22 mouse cellular contexts compared by ENCODE assay signal in genomic region chr13:99077039-99077749, GRCm38 (mm10).
DNase-seq lines count a peak whose midpoint lies in the region; ATAC-seq lines count a peak whose summit lies in the region.
"Had no signal": no experiment of that assay in that cellular context is flagged by ENCODE, and none has a peak within 500 bp of the region (broad histone marks: within the 10 kb centered on the region; RNA-seq: fewer than 3 reads in every experiment).

No protein-coding gene starts in this region.

- DNase-seq in cerebellum, adult 9-10 months, result peak; percentile 18
- DNase-seq in cerebellum, postnatal 10 days, result no peak
- DNase-seq in heart, adult 11 months, result peak; percentile 82
- DNase-seq in testis, postnatal 10 days (ENCODE audit: low spot score), result peak; percentile 12
- DNase-seq in testis, postnatal 14 days (ENCODE audit: low spot score), result no peak
- no peak for DNase-seq in kidney, adult 9 months
- DNase-seq: adrenal gland, adult 8-10 months; adrenal gland, postnatal 25 days; cerebellum, adult 18-20 months; cerebellum, adult 9-11 months; embryo, embryonic 11 days; forebrain, postnatal 0 days; gastrocnemius, postnatal 36 days; heart, postnatal 14 days had no signal

- no peak for ATAC-seq in heart, embryonic 12.5 days (ENCODE audit: insufficient number of reproducible peaks, low FRiP score)
- ATAC-seq: activated CD4-positive, CD25-positive, alpha-beta regulatory T cell, adult 4 months; forebrain, embryonic 14.5 days; forebrain, postnatal 0 days; intestine, embryonic 16.5 days had no signal

- no peaks in the 10 kb centered on the region for H3K36me3 ChIP-seq in heart, embryonic 12.5 days
- H3K36me3 ChIP-seq: heart, embryonic 15.5 days; hindbrain, embryonic 12.5 days; hindbrain, embryonic 15.5 days had no signal

- no peaks in the 10 kb centered on the region; the same call in 1 of the 2 replicates for H3K9me3 ChIP-seq in heart, embryonic 12.5 days (replicated peaks)
- H3K9me3 ChIP-seq: heart, embryonic 15.5 days; hindbrain, embryonic 12.5 days; hindbrain, embryonic 15.5 days had no signal

- H3K9ac ChIP-seq in heart, embryonic 12.5 days, result no peak overlapping the region
- H3K9ac ChIP-seq: forebrain, postnatal 0 days; heart, embryonic 15.5 days; hindbrain, embryonic 12.5 days; hindbrain, embryonic 15.5 days had no signal

- no peaks in the 10 kb centered on the region for H3K27me3 ChIP-seq in heart, embryonic 12.5 days (replicated peaks)
- H3K27me3 ChIP-seq: heart, embryonic 15.5 days; hindbrain, embryonic 12.5 days; hindbrain, embryonic 15.5 days had no signal

- no peak overlapping the region for H3K4me3 ChIP-seq in heart, embryonic 12.5 days
- H3K4me3 ChIP-seq: heart, embryonic 15.5 days; hindbrain, embryonic 12.5 days; hindbrain, embryonic 15.5 days had no signal

- H3K4me2 ChIP-seq in heart, embryonic 12.5 days, result no peak overlapping the region
- H3K4me2 ChIP-seq: heart, embryonic 11.5 days; heart, embryonic 15.5 days; hindbrain, embryonic 12.5 days; hindbrain, embryonic 15.5 days had no signal

- 41% methylated on average over 6 of the region's 6 CpGs for WGBS in heart, embryonic 12.5 days

- H3K27ac ChIP-seq in heart, embryonic 12.5 days (ENCODE audit: poor library complexity, severe bottlenecking), result no peak overlapping the region
- H3K27ac ChIP-seq: heart, embryonic 15.5 days; hindbrain, embryonic 12.5 days; hindbrain, embryonic 15.5 days had no signal

- H3K4me1 ChIP-seq in heart, embryonic 12.5 days (replicated peaks), result no peaks in the 10 kb centered on the region

Comparison
In these comparisons a context has a peak if more than half of its experiments do, and no peak if none do; other contexts are left out.
1. DNase-seq: peak in cerebellum, adult 9-10 months (single experiment), heart, adult 11 months (single experiment) and testis, postnatal 10 days (single experiment); none in cerebellum, postnatal 10 days (0 of 2), testis, postnatal 14 days (single experiment) and kidney, adult 9 months (single experiment).